Mouse (Mus musculus): ENCODE data around the gene Gpx4. TPM values are rescaled to one million over a fixed set of nuclear protein-coding genes. Genes with fewer than 3 reads are reported as not detected.

The Gpx4 gene
- polyA plus RNA-seq, 1 experiment from 2014 or later: 534 TPM

DNA sequence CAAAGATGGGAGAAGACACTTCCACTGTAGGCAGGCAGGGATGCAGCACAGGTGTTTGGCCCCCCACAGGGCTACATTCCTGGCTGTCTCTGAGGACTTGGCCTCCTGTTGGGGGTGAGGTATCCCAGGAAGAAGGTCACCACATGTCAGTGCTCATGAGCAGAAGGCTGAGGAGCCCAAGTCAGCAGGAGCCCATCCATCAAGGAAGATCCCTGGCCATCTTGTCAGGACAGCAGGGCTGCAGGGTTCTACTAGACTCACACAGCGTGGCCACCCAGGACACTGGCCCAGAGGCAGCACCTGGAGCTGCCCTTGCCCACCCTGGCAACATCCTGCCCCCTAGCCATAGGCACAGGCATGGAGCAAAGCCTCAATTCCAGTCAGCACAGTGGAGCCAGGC, 29.0 kb downstream of the Gpx4 start:
- no peak for ATAC-seq (ENCODE audit: insufficient number of reproducible peaks, low FRiP score, low TSS enrichment, low read depth)
- 50% methylated on average over 1 of the region's 1 CpGs for WGBS
- Histone ChIP-seq H3K9me3 (ENCODE audit: control insufficient read depth, low read length) (no peaks in the 10 kb centered on the region), H3K4me1 (ENCODE audit: control insufficient read depth, insufficient read depth, low read length) (peaks cover 15% of the 10 kb centered on the region), H3K9ac (ENCODE audit: low read length) (no peak overlapping the region), H3K27ac (replicated peaks; ENCODE audit: low read depth, low read length) (no peak overlapping the region), H3K4me3 (ENCODE audit: low read depth, low read length) (no peak overlapping the region), H3K4me2 (ENCODE audit: low read depth, severe bottlenecking) (no peak overlapping the region), H3K36me3 (ENCODE audit: control insufficient read depth, insufficient read depth, low read length) (peaks cover 5% of the 10 kb centered on the region), H3K27me3 (ENCODE audit: control insufficient read depth, insufficient read depth, low read length) (no peaks in the 10 kb centered on the region)
- no peak for DNase-seq (ENCODE audit: low spot score)

DNA sequence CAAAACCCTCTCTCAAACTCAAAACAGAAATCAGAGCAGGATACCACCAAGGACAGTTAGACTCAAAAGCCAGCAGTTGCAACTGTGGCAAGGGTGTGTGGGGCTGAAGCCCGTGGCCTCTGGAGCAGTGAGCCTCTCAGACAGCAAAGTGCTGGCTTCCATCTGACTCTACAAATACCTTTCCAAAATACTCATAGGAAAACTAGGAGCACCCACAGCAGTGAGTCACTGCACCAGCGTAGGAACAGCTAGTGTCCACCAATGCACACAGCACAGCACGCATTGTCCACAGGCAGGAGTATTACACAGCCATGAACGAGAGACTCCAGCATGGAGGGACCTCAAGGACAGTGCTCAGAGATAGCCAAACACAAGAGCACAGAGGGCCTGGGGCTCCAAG, 29.4 kb downstream of the Gpx4 start:
- Histone ChIP-seq H3K9me3 (ENCODE audit: control insufficient read depth, low read length) (no peaks in the 10 kb centered on the region), H3K27ac (replicated peaks; ENCODE audit: low read depth, low read length) (no peak overlapping the region), H3K4me1 (ENCODE audit: control insufficient read depth, insufficient read depth, low read length) (peaks cover 12% of the 10 kb centered on the region), H3K9ac (ENCODE audit: low read length) (no peak overlapping the region), H3K4me3 (ENCODE audit: low read depth, low read length) (no peak overlapping the region), H3K4me2 (ENCODE audit: low read depth, severe bottlenecking) (no peak overlapping the region), H3K27me3 (ENCODE audit: control insufficient read depth, insufficient read depth, low read length) (no peaks in the 10 kb centered on the region), H3K36me3 (ENCODE audit: control insufficient read depth, insufficient read depth, low read length) (peaks cover 5% of the 10 kb centered on the region)
- no peak for ATAC-seq (ENCODE audit: insufficient number of reproducible peaks, low FRiP score, low TSS enrichment, low read depth)
- WGBS: 94% methylated on average over 4 of the region's 4 CpGs
- DNase-seq (ENCODE audit: low spot score): no peak

GRCm38 (mm10) chr10:80077312-80077711, 30.3 kb downstream of the Gpx4 start:
- WGBS: 89% methylated on average over 5 of the region's 5 CpGs
- Histone ChIP-seq H3K4me1 (ENCODE audit: control insufficient read depth, insufficient read depth, low read length) (peaks cover 9% of the 10 kb centered on the region), H3K4me2 (ENCODE audit: low read depth, severe bottlenecking) (no peak overlapping the region), H3K27ac (replicated peaks; ENCODE audit: low read depth, low read length) (no peak overlapping the region), H3K9me3 (ENCODE audit: control insufficient read depth, low read length) (no peaks in the 10 kb centered on the region), H3K9ac (ENCODE audit: low read length) (no peak overlapping the region), H3K36me3 (ENCODE audit: control insufficient read depth, insufficient read depth, low read length) (peaks cover 11% of the 10 kb centered on the region), H3K27me3 (ENCODE audit: control insufficient read depth, insufficient read depth, low read length) (no peaks in the 10 kb centered on the region), H3K4me3 (ENCODE audit: low read depth, low read length) (no peak overlapping the region)
- no peak for ATAC-seq (ENCODE audit: insufficient number of reproducible peaks, low FRiP score, low TSS enrichment, low read depth)
- DNase-seq (ENCODE audit: low spot score): no peak

- Histone ChIP-seq H3K27me3 (ENCODE audit: control insufficient read depth, insufficient read depth, low read length) (no peaks in the 10 kb centered on the region), H3K4me3 (ENCODE audit: low read depth, low read length) (no peak overlapping the region), H3K4me2 (ENCODE audit: low read depth, severe bottlenecking) (no peak overlapping the region), H3K27ac (replicated peaks; ENCODE audit: low read depth, low read length) (no peak overlapping the region), H3K9ac (ENCODE audit: low read length) (no peak overlapping the region), H3K9me3 (ENCODE audit: control insufficient read depth, low read length) (no peaks in the 10 kb centered on the region), H3K36me3 (ENCODE audit: control insufficient read depth, insufficient read depth, low read length) (peaks cover 13% of the 10 kb centered on the region), H3K4me1 (ENCODE audit: control insufficient read depth, insufficient read depth, low read length) (peaks cover 9% of the 10 kb centered on the region)
- DNase-seq (ENCODE audit: low spot score): no peak
- 86% methylated on average over 1 of the region's 1 CpGs for WGBS
- ATAC-seq (ENCODE audit: insufficient number of reproducible peaks, low FRiP score, low TSS enrichment, low read depth): no peak
These were observed 31.4 kb downstream of the Gpx4 start for GRCm38 (mm10) chr10:80078366-80078765.

GRCm38 (mm10) chr10:80080396-80081070, 33.6 kb downstream of the Gpx4 start:
- DNase-seq (ENCODE audit: low spot score): no peak
- Histone ChIP-seq H3K4me1 (ENCODE audit: control insufficient read depth, insufficient read depth, low read length) (peaks cover 3% of the 10 kb centered on the region; the same call in 1 of the 2 replicates), H3K27ac (replicated peaks; ENCODE audit: low read depth, low read length) (no peak overlapping the region), H3K9me3 (ENCODE audit: control insufficient read depth, low read length) (no peaks in the 10 kb centered on the region), H3K9ac (ENCODE audit: low read length) (no peak overlapping the region), H3K27me3 (ENCODE audit: control insufficient read depth, insufficient read depth, low read length) (no peaks in the 10 kb centered on the region), H3K36me3 (ENCODE audit: control insufficient read depth, insufficient read depth, low read length) (peaks cover 13% of the 10 kb centered on the region), H3K4me3 (ENCODE audit: low read depth, low read length) (no peak overlapping the region), H3K4me2 (ENCODE audit: low read depth, severe bottlenecking) (no peak overlapping the region)
- ATAC-seq (ENCODE audit: insufficient number of reproducible peaks, low FRiP score, low TSS enrichment, low read depth): no peak
- 87% methylated on average over 16 of the region's 16 CpGs for WGBS

- DNase-seq (ENCODE audit: low spot score) (no peak), ATAC-seq (ENCODE audit: insufficient number of reproducible peaks, low FRiP score, low TSS enrichment, low read depth) (0 out of 2 replicates have a peak, but pooled peaks have one; percentile 16)
- Histone ChIP-seq H3K9me3 (ENCODE audit: control insufficient read depth, low read length) (no peaks in the 10 kb centered on the region), H3K36me3 (ENCODE audit: control insufficient read depth, insufficient read depth, low read length) (peaks cover 13% of the 10 kb centered on the region), H3K9ac (ENCODE audit: low read length) (no peak overlapping the region), H3K4me3 (ENCODE audit: low read depth, low read length) (no peak overlapping the region), H3K27me3 (ENCODE audit: control insufficient read depth, insufficient read depth, low read length) (no peaks in the 10 kb centered on the region), H3K27ac (replicated peaks; ENCODE audit: low read depth, low read length) (no peak overlapping the region), H3K4me2 (ENCODE audit: low read depth, severe bottlenecking) (no peak overlapping the region), H3K4me1 (ENCODE audit: control insufficient read depth, insufficient read depth, low read length) (no peaks in the 10 kb centered on the region)
- WGBS: 72% methylated on average over 3 of the region's 3 CpGs
These were observed 34.1 kb downstream of the Gpx4 start for GRCm38 (mm10) chr10:80081075-80081474.

DNA sequence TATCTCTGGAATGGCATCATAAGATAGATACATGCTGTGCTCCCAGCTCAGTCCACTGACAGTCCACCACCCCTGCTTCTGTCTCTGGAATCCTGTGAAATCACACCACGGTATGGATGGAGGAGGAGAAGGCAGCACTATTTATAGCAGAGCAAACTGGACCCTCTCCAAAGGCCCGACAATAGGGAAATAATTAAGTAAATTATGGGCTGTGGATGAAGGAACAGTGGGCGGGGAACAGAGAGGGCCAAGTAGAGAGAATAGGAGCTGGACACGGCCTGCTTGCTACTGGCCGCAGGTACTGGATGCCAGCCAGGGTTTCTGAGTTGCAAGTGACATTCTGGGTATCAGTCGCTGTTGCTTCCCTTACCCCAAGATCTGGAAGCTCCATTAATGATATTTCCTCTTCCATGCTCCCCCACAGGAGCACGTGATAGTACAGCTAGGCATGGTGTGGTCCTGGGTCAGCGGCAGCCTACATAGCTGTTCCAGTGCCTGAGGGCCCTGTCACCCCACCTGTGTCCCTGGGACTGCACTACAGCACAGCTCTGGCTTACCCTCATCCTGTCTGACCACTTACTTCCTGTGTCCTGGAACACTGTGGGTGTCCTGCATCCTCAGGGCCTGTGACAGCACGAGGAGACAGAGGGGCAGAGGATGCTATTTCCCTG, 38.0 kb downstream of the Gpx4 start:
- Histone ChIP-seq H3K4me2 (ENCODE audit: low read depth, severe bottlenecking) (no peak overlapping the region), H3K9me3 (ENCODE audit: control insufficient read depth, low read length) (no peaks in the 10 kb centered on the region), H3K36me3 (ENCODE audit: control insufficient read depth, insufficient read depth, low read length) (peaks cover 10% of the 10 kb centered on the region), H3K27ac (replicated peaks; ENCODE audit: low read depth, low read length) (no peak overlapping the region), H3K4me3 (ENCODE audit: low read depth, low read length) (no peak overlapping the region), H3K9ac (ENCODE audit: low read length) (no peak overlapping the region), H3K27me3 (ENCODE audit: control insufficient read depth, insufficient read depth, low read length) (no peaks in the 10 kb centered on the region), H3K4me1 (ENCODE audit: control insufficient read depth, insufficient read depth, low read length) (no peaks in the 10 kb centered on the region)
- ATAC-seq (ENCODE audit: insufficient number of reproducible peaks, low FRiP score, low TSS enrichment, low read depth) (no peak), DNase-seq (ENCODE audit: low spot score) (no peak)
- 75% methylated on average over 9 of the region's 9 CpGs for WGBS

DNA sequence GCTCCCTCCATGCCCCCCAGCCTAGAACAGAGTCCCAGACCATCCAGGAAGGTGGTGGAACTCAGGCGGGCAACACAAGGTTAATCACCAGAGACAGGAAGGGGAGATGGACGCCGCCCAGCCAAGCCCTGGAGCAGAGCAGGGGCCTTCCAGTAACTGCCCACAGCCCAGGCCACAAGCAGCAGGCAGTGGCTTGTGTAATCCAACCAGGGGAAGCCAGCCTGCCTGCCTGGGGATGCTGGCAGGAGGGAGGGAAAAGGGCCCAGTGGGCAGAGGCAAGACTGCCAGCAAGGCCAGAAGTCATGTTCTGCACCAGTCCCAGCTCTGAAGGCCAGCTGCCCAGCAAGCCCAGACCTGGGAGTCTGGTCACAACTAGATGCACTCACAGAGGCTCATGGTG, 39.9 kb downstream of the Gpx4 start:
- WGBS: 68% methylated on average over 3 of the region's 3 CpGs
- DNase-seq (ENCODE audit: low spot score): no peak
- no peaks in the 10 kb centered on the region for H3K4me1 ChIP-seq (ENCODE audit: control insufficient read depth, insufficient read depth, low read length)
- H3K4me3 ChIP-seq (ENCODE audit: low read depth, low read length): no peak overlapping the region
- no peaks in the 10 kb centered on the region for H3K9me3 ChIP-seq (ENCODE audit: control insufficient read depth, low read length)
- peaks cover 7% of the 10 kb centered on the region; the same call in 1 of the 2 replicates for H3K36me3 ChIP-seq (ENCODE audit: control insufficient read depth, insufficient read depth, low read length)
- H3K9ac ChIP-seq (ENCODE audit: low read length): no peak overlapping the region
- H3K4me2 ChIP-seq (ENCODE audit: low read depth, severe bottlenecking): no peak overlapping the region
- no peaks in the 10 kb centered on the region for H3K27me3 ChIP-seq (ENCODE audit: control insufficient read depth, insufficient read depth, low read length)
- ATAC-seq (ENCODE audit: insufficient number of reproducible peaks, low FRiP score, low TSS enrichment, low read depth): no peak
- H3K27ac ChIP-seq (replicated peaks; ENCODE audit: low read depth, low read length): no peak overlapping the region

All from limb, embryonic 11.5 days (tissue).